Mouse (Mus musculus) CH12F3 (cell line): ENCODE results near the gene Nkain2.
"Not testable (repeated sequence)": the region's sequence is repeated elsewhere in the genome, so short reads cannot be mapped to it uniquely, and the experiment has no call there.

ENCODE experiments used
- in situ Hi-C: fragments of 300-500 bp; cut with MboI; formaldehyde crosslinking; loops from 2 replicates; pipeline ENCODE4 v1.14.3; 2020; ENCODE audit warnings: low sequenced_read_pairs

The Nkain2 gene

DNA sequence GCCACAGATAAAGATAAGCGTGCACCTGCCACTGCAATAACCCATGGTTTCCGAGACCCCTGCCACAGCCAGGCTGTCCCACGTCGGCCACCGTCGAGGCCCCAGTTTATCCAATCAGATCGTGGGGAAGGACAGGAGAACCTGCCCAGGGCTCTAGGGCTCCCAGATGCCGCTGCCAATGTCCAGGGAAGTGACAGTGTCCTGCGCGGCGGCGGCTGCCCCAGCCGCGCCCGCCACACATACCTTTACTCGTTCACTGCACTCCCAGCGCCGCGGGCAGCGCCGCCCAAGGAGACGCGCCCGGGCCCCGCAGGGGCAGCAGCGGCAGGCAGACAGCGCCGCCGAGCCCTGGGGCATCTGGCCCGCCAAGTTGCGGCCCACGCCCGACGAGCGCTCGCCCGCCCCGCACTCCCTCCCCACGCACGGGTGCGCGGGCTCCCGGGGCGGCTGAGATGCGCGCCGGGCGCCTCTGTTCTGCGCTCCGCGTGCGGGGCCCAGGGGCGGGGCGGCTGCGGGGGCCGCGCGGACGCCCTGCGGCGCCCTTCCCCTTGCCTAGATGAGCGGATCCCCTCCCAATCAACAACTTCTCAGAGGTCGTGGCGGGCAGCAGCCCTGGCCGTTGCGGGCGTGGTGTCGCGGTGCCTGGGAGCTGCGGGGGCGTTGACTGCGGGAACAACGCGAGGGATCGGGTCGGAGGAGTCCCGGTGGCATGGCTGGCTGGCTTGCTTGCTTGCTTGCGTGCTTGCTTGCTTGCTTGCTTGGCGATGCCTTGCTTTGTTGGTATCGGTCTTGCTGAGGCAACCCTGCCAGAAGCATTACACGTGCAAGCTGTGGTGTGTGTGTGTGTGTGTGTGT lies at the start of gene Nkain2:
Gene Nkain2, minus strand, starts transcription at position 811 of the 855 bp plus-strand sequence.
- in situ Hi-C loops, result no loop called here

DNA sequence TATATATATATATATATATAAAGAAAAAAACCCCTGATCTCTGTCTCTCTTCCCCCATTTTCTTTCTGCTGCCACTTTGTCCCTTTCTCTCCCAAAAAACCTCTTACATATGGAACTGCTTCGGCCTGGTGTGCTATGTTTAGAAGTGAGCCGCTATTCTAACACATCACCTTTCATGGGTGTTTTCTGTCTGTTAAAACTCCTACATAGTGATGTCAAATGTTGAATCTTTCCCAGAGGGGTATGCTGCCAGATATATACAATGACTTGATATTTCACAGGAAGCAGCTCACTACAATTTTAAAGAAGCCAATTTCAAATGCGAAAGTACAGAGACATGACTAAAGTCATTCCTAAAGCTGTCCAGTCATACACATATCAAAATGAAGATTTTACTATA lies 49.6 kb upstream of the Nkain2 start:
- in situ Hi-C loops, result no loop called here

GRCm38 (mm10) chr10:32895093-32895492 lies 4.8 kb upstream of the Nkain2 start:
- in situ Hi-C loops, result no loop called here

DNA sequence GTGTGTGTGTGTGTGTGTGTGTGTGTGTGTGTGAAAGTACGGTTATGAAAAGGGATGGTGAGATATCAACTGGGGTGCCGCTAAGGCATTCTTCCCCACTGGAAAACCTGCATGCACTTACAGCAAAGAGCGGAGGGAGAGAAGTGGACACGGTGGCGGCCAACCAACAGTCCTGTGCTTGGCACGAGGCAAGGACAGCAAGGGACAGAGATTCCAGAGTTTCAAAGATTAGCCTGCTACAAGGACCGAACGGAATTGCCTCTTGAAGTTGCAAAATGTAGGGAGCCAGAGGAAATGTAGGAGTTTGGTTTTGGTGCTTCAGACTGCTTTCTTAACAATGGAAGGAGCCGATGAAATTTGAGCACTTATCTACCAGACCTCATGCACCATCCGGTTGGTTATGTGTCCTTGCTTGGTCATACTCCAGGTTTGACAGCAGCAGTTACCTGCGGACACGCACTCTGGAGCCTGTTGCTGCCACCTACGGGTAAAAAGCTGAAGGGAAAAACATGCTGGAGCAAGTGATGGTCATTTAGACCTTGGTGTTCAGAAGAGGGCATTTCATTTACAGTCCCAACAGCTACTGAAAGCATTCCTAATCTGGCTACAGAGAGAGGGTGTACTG lies 357 bp upstream of the Nkain2 start:
- in situ Hi-C loops, result no loop called here

DNA sequence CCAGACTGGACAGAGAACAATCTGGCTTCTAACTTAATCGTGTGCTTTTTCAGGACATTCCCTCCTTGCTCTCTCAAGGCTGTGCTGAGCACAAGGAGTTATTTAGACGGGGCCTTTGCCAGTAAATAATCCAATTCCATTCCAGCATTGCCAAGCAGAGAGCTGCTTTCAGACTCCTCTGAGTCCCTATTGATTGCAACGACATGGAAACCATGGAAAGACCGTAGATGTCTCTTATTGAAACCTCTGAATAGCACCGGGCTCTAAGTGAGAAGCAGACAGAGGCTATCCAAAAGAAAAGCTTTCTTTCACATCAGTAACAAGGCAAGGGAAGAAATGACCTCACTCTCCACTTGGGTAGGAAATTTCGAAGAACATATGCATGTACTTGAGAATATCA lies 8.3 kb downstream of the Nkain2 start:
- in situ Hi-C loops, result no loop called here

- in situ Hi-C loops, result no loop called here
These were observed 19.4 kb downstream of the Nkain2 start for GRCm38 (mm10) chr10:32870691-32871406.

DNA sequence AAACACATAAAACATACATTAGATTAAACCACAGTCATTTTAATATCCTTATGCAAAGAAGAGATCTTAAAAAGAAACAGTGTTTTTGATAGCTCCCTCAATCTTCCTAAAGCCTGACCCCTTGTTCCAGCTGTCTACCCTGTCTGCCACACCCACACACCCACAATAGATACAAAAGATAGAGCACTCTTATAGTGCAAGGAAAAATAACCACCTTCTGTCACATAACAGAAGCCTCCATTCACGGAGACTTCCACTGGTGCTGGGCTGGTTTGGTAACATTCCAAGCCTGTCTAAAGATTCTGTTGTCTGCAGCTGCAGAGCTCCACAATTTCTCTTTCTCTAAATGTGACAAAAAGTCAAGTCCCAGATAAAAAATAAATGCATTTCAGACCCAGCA lies 20.7 kb downstream of the Nkain2 start:
- in situ Hi-C loops, result no loop called here

GRCm38 (mm10) chr10:32815210-32815883 lies 74.9 kb downstream of the Nkain2 start:
- in situ Hi-C loops, result no loop called here

DNA sequence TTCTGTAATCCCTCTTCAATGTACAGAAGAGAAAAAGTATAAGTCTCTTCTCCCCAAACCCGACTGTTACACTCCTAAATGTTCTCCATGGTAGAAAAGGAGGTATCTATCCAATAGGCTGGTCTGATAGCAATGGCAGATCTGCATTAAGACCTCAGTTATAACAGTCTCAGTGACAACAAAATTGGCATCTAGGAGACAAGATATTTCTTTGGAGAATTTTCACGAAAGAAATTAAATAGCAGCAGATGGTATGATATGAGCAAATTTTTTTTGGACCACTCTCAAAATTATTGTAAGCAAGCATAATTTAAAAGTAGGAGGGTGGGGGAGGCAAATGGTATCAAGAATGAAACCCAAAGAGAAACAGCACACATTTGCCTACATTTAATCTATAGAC lies 94.0 kb downstream of the Nkain2 start:
- in situ Hi-C loops, result no loop called here

- in situ Hi-C loops, result no loop called here
These were observed 99.7 kb downstream of the Nkain2 start for GRCm38 (mm10) chr10:32790541-32790940.

- in situ Hi-C loops, result no loop called here
These were observed 107.4 kb downstream of the Nkain2 start for GRCm38 (mm10) chr10:32782732-32783359.

DNA sequence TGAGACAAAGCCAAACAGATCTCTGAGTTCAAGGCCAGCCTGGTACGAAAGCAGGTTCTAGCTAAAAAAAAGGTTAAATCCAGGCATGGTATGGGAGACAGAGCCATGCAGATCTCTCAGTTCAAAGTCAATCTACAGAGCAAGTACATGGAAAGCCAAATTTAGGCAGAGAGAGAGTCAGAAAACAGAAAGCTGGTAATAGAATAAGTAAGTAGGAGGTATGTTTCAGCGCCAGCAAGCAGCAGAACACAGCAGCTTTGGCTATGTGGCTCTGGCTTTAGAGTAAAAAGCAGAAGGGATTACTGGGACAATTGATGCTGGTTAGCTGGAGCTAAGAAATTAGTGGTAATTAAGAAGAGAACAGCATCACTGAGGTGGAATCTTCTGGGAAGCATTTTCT lies 151.3 kb downstream of the Nkain2 start:
- in situ Hi-C loops, result no loop called here

DNA sequence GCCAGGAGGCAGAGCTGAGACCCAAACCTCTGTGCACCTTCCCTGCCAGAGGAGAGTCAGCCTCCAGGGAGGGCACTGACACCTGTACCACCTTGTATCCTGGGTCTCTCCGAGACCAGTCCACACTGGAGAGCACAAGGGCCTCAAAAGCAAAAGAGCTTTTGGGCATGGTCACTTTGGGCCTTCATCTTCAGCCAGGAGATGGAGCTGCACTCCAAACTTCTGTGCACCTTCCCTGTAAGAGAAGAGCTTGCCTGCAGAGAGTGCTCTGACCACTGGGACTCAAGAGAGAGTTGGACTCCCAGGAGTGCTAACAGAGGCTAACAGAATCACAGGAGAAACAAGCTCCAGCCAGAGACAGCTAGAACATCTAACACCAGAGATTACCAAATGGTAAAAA lies 183.7 kb downstream of the Nkain2 start:
- in situ Hi-C loops, result not testable (repeated sequence)

- in situ Hi-C loops, result no loop called here
These were observed 193.6 kb downstream of the Nkain2 start for GRCm38 (mm10) chr10:32696661-32697060.

DNA sequence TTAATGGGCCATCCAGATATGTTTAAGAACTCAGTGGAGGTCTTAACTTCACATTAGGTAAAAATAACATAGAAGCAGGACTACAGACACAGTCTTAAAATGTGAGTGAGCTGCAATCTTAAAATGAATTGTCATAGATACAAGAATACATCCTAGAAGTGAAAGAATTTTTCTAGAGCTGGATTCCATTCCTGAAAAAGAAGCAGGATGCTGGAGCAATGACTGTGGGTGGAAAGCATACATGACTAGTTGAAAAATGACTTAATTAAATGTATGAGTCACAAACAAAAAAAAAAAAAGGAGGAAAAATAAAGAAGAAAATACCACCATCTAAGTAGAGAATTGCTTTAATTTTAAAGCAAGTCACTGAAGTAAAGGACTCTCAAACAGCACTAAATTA lies 205.7 kb downstream of the Nkain2 start:
- in situ Hi-C loops, result no loop called here

DNA sequence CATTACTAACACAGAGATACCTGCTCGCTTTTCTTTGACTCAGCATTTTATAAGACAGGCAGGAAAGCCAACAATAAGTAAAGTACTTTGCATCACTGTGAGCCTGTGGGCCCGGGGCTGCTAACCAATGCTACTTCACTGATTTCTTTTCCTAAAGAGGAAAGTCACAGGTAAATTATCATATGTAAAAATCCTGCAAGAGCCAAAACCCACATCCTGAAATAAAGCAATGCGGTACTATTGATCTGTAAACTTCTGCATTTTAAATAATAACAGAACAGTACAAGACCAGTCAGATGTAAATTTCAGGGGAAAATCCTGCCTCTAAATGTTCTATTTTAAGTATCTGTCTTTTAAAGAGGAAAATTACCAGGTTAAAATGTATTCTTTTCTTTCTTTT lies 250.0 kb downstream of the Nkain2 start:
- in situ Hi-C loops, result no loop called here

DNA sequence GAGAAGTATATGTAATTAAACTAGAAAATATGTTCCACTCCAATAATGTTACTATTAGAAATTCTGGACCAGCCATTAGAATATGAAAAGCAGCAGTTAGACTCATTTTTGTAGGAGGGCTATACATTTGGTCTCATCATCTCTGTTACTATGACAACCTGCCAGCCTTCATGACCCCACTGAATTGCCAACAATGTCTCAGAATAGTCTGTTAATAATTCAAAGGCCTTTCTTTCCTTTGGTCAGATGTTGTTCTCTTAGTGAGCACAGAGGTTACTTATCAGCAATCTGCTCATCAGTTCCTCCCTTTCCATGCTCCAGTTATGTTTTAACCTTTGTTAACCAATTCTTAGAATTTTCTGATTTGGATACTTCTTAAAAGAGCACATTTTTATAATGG lies 251.1 kb downstream of the Nkain2 start:
- in situ Hi-C loops, result no loop called here

DNA sequence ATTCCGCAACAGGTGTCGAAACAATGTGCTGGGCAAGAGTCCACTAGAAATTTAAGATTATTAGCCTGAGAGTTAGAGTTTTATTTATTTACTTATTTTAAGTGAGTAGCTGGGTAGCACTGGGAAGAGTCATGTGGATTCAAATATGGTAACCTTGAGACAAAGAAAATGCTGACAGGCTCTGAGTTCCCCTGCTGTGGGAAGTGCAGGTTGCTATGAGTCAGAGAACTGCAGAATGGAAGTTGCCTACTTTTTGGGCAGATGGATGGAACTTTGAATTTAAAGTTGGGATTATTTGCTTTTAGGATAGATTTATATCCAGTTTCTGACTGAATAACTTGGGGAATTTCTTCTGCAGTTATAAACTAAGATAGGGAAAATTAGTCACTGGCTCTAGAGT lies 259.2 kb downstream of the Nkain2 start:
- in situ Hi-C loops, result no loop called here

DNA sequence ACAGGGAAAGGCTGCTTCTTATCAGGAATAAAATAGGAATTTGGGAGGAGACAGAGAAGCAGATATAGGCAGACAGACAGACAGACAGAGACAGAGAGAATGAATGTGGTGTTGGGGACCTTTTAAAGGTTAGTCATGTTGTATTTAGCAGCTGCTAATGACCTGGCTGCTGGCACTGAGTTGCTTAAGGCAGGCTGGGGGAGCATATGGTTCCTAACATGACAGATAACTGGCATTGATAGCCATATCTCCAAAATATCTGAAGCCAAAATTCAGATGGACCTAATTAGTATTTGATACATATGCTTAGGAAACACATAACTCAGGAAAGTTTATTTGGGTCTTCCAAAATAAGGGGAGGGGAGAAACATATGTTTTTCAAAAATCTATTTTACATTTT lies 285.8 kb downstream of the Nkain2 start:
- in situ Hi-C loops, result no loop called here

- in situ Hi-C loops, result no loop called here
These were observed 287.5 kb downstream of the Nkain2 start for GRCm38 (mm10) chr10:32602798-32603197.

DNA sequence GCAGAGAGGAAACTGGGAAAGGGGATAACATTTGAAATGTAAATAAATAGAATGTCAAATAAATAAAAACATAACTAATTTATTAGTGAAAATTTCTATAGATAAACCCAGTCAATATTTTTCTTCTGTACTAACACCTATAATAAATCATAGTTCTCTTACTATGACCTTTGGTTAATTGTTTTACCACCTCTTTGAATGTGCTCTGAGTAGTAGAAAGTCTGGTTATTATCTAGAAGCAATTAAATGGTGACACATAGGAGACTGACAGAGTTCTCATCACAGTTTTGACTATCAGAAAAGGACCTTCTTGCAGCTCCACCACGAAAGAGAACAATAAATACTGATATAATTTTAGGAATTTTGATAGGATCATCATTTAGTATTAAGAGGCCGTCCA lies 295.3 kb downstream of the Nkain2 start:
- in situ Hi-C loops, result no loop called here
